Mouse (Mus musculus) hindbrain, embryonic 12.5 days (tissue): ENCODE measurements around the gene Pemt. TPM values are rescaled to one million over a fixed set of nuclear protein-coding genes. Genes with fewer than 3 reads are reported as not detected.
A peak's percentile ranks its signal among the peaks of the same experiment; 100 is the strongest.

Source experiments
- ATAC-seq: fragments of 200-750 bp; cut with Nextera tagmentation; 2 replicates; pipeline ENCODE4 v1.8.0; 2017; ENCODE audit warnings: moderate TSS enrichment; ENCODE audit not compliant: low FRiP score
- H3K27ac ChIP-seq: fragments of 300-500 bp; sonication (generic); 2 replicates; pipeline ENCODE4 v1.5.1; 2016; ENCODE audit warnings: mild to moderate bottlenecking
- H3K27me3 ChIP-seq: fragments of 300-500 bp; sonication (generic); 2 replicates; pipeline ENCODE4 v1.6.1; 2016; ENCODE audit warnings: mild to moderate bottlenecking
- H3K36me3 ChIP-seq: fragments of 300-500 bp; sonication (generic); 2 replicates; pipeline ENCODE4 v1.6.1; 2016; ENCODE audit warnings: mild to moderate bottlenecking
- H3K4me1 ChIP-seq: fragments of 300-500 bp; sonication (generic); 2 replicates; pipeline ENCODE4 v1.6.1; 2016
- H3K4me2 ChIP-seq: fragments of 300-500 bp; sonication (generic); replicated peaks from 2 replicates; pipeline ENCODE4 v1.6.1; 2016; ENCODE audit warnings: mild to moderate bottlenecking
- H3K4me3 ChIP-seq: fragments of 300-500 bp; sonication (generic); 2 replicates; pipeline ENCODE4 v1.5.1; 2016; ENCODE audit warnings: mild to moderate bottlenecking
- H3K9ac ChIP-seq: fragments of 300-500 bp; sonication (generic); 2 replicates; pipeline ENCODE4 v1.6.1; 2016; ENCODE audit warnings: mild to moderate bottlenecking, moderate library complexity
- H3K9me3 ChIP-seq: fragments of 300-500 bp; sonication (generic); replicated peaks from 2 replicates; pipeline ENCODE4 v1.6.1; 2016; ENCODE audit warnings: mild to moderate bottlenecking
- WGBS: fragments of 180-500 bp; shearing (Covaris S2); methylation state at CpG from one replicate; pipeline ENCODE4 v1.1.7; 2016; 5-methylcytosine and 5-hydroxymethylcytosine counted together
- polyA plus RNA-seq: library from polyadenylated mRNA; unstranded; fragments of >200 nt; fragmentation: Nextera tagmentation; extraction: Ambion mirVana; gene quantifications from 2 replicates; pipeline ENCODE4 v1.2.1, GENCODE M21; 2016

The Pemt gene
- polyA plus RNA-seq, 1 experiment from 2014 or later = 5.7 TPM

GRCm38 (mm10) chr11:59975241-59975640 lies 71.0 kb downstream of the Pemt start:
- Histone ChIP-seq H3K36me3 (no peaks in the 10 kb centered on the region), H3K4me3 (no peak overlapping the region), H3K27me3 (peaks cover 49% of the 10 kb centered on the region), H3K4me1 (peaks cover 8% of the 10 kb centered on the region; the same call in 1 of the 2 replicates), H3K9ac (no peak overlapping the region), H3K4me2 (no peak overlapping the region), H3K9me3 (no peaks in the 10 kb centered on the region), H3K27ac (no peak overlapping the region)
- ATAC-seq = no peak
- 16% methylated on average over 10 of the region's 10 CpGs for WGBS

DNA sequence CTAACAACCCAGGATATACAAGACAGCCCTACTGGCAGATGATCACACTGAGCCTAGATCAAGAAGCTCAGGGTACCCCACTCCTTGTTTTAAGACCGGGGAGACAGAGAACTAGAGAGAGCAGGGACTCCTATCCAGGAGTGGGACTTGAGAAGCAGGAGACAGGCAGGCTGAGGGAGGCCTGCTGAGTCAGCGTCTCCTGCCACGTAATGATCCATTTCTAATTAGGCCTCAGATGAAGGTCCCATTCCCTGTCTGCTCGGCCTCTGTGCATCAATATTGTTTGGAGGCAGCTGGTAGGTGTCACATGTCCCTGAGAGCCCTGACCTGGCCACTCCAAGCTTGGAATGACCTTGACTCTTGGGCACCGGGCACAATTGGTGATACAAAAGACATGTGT lies 72.9 kb downstream of the Pemt start:
- H3K4me3 ChIP-seq = no peak overlapping the region
- no peak overlapping the region for H3K9ac ChIP-seq
- no peaks in the 10 kb centered on the region for H3K36me3 ChIP-seq
- no peak overlapping the region for H3K27ac ChIP-seq
- H3K4me2 ChIP-seq = no peak overlapping the region
- WGBS = 71% methylated on average over 5 of the region's 5 CpGs
- no peaks in the 10 kb centered on the region for H3K9me3 ChIP-seq
- ATAC-seq = no peak
- H3K4me1 ChIP-seq = peaks cover 8% of the 10 kb centered on the region; the same call in 1 of the 2 replicates
- peaks cover 44% of the 10 kb centered on the region for H3K27me3 ChIP-seq

- H3K4me2 ChIP-seq = no peak overlapping the region
- ATAC-seq = no peak
- no peaks in the 10 kb centered on the region for H3K9me3 ChIP-seq
- H3K9ac ChIP-seq = no peak overlapping the region
- no peaks in the 10 kb centered on the region for H3K36me3 ChIP-seq
- H3K4me1 ChIP-seq = peaks cover 8% of the 10 kb centered on the region; the same call in 1 of the 2 replicates
- 31% methylated on average over 2 of the region's 2 CpGs for WGBS
- H3K27me3 ChIP-seq = peaks cover 44% of the 10 kb centered on the region
- H3K27ac ChIP-seq = no peak overlapping the region
- no peak overlapping the region for H3K4me3 ChIP-seq
These were observed 74.6 kb downstream of the Pemt start for GRCm38 (mm10) chr11:59971691-59972090.

DNA sequence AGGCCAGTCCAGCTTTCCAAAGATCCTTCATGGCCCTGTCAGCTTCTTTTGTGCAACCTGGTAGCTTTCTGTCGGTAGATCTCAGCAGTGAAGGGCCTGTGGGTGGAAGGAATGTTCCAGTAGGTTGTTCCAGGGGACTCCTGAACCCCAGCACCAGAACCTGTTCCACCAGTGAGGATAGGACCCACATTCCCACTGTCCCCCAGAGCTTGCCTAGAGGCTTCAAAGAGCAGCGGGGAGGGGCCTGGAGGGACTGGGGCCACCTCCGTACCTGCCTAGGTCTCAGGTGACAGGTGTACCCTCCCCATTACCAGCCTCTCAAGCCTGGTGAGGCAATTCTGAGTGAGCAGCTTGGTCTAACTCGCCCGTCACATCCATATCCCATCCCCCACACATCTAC lies 75.5 kb downstream of the Pemt start:
- H3K36me3 ChIP-seq = no peaks in the 10 kb centered on the region
- WGBS = 68% methylated on average over 5 of the region's 5 CpGs
- ATAC-seq = no peak
- H3K27me3 ChIP-seq = peaks cover 47% of the 10 kb centered on the region
- H3K4me2 ChIP-seq = no peak overlapping the region
- H3K9ac ChIP-seq = no peak overlapping the region
- H3K4me1 ChIP-seq = peaks cover 15% of the 10 kb centered on the region
- no peak overlapping the region for H3K27ac ChIP-seq
- no peak overlapping the region for H3K4me3 ChIP-seq
- no peaks in the 10 kb centered on the region for H3K9me3 ChIP-seq

DNA sequence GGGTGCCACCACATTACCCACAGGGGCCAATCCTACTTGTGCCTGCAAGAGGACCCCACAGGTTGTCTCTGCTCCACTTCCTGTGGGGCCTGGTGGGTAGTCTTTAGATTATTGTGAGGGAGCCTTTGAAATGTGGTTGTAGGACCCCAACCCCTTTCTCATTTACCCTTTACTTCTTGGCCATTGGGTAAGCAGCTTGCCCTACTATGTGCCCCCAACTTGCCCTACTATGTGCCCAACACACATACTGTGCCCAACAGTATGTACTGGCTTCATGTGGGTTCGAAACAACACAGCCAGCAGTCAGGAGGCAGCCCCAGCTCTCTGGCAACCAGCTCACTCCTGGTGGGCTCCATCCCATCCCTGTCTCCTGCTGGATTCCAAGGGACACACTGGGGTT lies 78.5 kb downstream of the Pemt start:
- 82% methylated on average over 1 of the region's 1 CpGs for WGBS
- Histone ChIP-seq H3K4me3 (no peak overlapping the region), H3K4me2 (no peak overlapping the region), H3K36me3 (no peaks in the 10 kb centered on the region), H3K9ac (no peak overlapping the region), H3K4me1 (peaks cover 35% of the 10 kb centered on the region), H3K27me3 (peaks cover 59% of the 10 kb centered on the region), H3K9me3 (no peaks in the 10 kb centered on the region), H3K27ac (no peak overlapping the region)
- ATAC-seq = no peak

GRCm38 (mm10) chr11:59966102-59966483 lies 80.2 kb downstream of the Pemt start:
- H3K4me3 ChIP-seq = no peak overlapping the region
- no peak for ATAC-seq
- peaks cover 10% of the 10 kb centered on the region for H3K36me3 ChIP-seq
- H3K9me3 ChIP-seq = no peaks in the 10 kb centered on the region
- H3K4me1 ChIP-seq = peaks cover 32% of the 10 kb centered on the region
- H3K9ac ChIP-seq = no peak overlapping the region
- no peak overlapping the region for H3K27ac ChIP-seq
- H3K4me2 ChIP-seq = no peak overlapping the region
- WGBS = 78% methylated on average over 4 of the region's 4 CpGs
- peaks cover 66% of the 10 kb centered on the region for H3K27me3 ChIP-seq

- no peak overlapping the region for H3K27ac ChIP-seq
- H3K4me3 ChIP-seq = peak overlapping the region; percentile 40
- no peaks in the 10 kb centered on the region for H3K9me3 ChIP-seq
- peak overlapping the region; percentile 46 for H3K9ac ChIP-seq
- 25% methylated on average over 25 of the region's 25 CpGs for WGBS
- peaks cover 64% of the 10 kb centered on the region for H3K27me3 ChIP-seq
- H3K4me2 ChIP-seq = peak overlapping the region; percentile 65
- H3K4me1 ChIP-seq = peaks cover 32% of the 10 kb centered on the region
- peak; percentile 76; the same call in 1 of the 2 replicates for ATAC-seq
- H3K36me3 ChIP-seq = peaks cover 16% of the 10 kb centered on the region
These were observed 80.8 kb downstream of the Pemt start for GRCm38 (mm10) chr11:59965227-59966101.

DNA sequence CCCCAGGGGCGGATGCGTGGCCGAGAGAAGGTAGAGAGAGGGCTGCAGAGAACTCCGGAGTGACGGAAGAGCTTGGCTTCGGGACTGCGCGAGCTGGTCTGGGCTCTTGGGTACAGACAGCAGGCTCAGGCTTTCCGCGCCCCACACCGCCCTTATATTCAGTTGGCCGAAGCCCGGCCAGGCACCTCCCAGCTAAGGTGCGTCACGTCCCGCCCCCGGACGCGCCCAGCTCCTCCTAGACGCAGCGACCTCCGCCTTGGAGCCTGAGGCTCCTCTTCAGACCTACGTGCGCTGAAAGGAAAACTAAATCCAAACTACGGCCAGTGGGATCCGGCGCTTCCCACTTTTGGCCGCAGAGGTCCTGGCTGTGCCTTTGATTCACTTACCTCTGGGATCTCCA lies 81.5 kb downstream of the Pemt start, which contains the start of gene Rasd1:
Gene Rasd1, minus strand, starts transcription at position 127 of the 400 bp plus-strand sequence.
- WGBS = under 1% methylated on average over 28 of the region's 28 CpGs
- Histone ChIP-seq H3K36me3 (peaks cover 18% of the 10 kb centered on the region), H3K4me1 (peaks cover 32% of the 10 kb centered on the region), H3K27ac (no peak within 1 kb of the TSS), H3K4me3 (peak within 1 kb of the TSS; percentile 40), H3K4me2 (peak within 1 kb of the TSS; percentile 65), H3K9ac (peak within 1 kb of the TSS; percentile 46), H3K9me3 (no peaks in the 10 kb centered on the region), H3K27me3 (peaks cover 60% of the 10 kb centered on the region)
- ATAC-seq = peak; percentile 62

DNA sequence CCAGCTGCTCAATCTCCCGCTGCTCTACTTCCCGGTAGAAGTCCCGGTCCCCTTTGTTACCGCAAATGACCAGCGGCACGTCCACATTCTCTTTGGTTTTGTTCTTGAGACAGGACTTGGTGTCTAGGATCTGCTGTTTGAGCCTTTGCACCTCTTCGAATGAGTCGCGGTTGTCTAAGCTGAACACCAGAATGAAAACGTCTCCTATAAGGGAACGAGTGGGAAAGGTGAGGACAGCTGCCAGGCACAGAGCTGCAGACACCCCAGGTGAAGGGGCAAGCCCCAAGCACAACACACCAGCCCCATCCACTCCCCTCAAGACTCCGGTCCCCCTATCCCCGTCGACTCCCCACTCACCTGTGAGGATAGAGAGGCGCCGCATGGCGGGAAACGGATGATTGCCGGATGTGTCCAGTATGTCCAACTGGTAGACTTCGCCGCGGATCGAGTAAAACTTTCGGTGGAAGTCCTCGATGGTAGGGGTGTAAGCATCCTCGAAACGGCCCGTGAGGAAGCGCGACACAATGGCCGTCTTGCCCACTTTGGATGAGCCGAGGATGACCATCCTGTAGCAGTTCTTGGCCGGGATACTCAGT lies 82.0 kb downstream of the Pemt start:
- 4% methylated on average over 33 of the region's 33 CpGs for WGBS
- Histone ChIP-seq H3K9ac (peak overlapping the region; percentile 46), H3K4me1 (peaks cover 32% of the 10 kb centered on the region), H3K36me3 (peaks cover 18% of the 10 kb centered on the region), H3K27ac (no peak overlapping the region), H3K27me3 (peaks cover 60% of the 10 kb centered on the region), H3K4me2 (peak overlapping the region; percentile 65), H3K9me3 (no peaks in the 10 kb centered on the region), H3K4me3 (peak overlapping the region; percentile 40)
- ATAC-seq = no peak

- H3K9ac ChIP-seq = peak overlapping the region; percentile 46; the same call in 1 of the 2 replicates
- peaks cover 54% of the 10 kb centered on the region for H3K27me3 ChIP-seq
- no peaks in the 10 kb centered on the region for H3K9me3 ChIP-seq
- H3K4me2 ChIP-seq = peak overlapping the region; percentile 65
- 7% methylated on average over 34 of the region's 34 CpGs for WGBS
- no peak for ATAC-seq
- H3K36me3 ChIP-seq = peaks cover 18% of the 10 kb centered on the region
- no peak overlapping the region for H3K27ac ChIP-seq
- peak overlapping the region; percentile 40 for H3K4me3 ChIP-seq
- H3K4me1 ChIP-seq = peaks cover 32% of the 10 kb centered on the region
These were observed 82.7 kb downstream of the Pemt start for GRCm38 (mm10) chr11:59963364-59964162.

DNA sequence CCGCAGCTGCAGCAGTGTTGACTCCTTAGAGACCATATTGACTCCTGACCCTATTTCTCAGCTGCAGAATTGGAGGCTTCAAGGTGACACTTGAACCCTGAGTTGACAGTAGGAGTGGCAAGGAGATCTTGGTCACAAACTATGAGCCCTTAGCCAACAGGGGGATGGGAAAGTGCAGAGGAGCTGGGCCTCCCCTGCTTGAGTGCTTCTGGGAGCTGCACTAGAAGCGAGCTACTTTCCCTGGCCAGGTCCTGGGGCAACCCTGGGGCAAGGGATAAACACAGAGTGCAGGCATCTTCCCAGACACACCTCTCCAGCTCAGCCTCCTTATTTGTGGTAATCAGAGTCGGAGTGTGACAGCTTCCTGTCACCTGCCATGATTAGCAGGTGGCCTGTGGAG lies 83.7 kb downstream of the Pemt start:
- H3K4me1 ChIP-seq = peaks cover 32% of the 10 kb centered on the region
- H3K9me3 ChIP-seq = no peaks in the 10 kb centered on the region
- H3K27me3 ChIP-seq = peaks cover 45% of the 10 kb centered on the region
- ATAC-seq = no peak
- H3K4me3 ChIP-seq = no peak overlapping the region
- H3K4me2 ChIP-seq = no peak overlapping the region
- peaks cover 18% of the 10 kb centered on the region for H3K36me3 ChIP-seq
- 68% methylated on average over 3 of the region's 3 CpGs for WGBS
- no peak overlapping the region for H3K27ac ChIP-seq
- H3K9ac ChIP-seq = no peak overlapping the region

DNA sequence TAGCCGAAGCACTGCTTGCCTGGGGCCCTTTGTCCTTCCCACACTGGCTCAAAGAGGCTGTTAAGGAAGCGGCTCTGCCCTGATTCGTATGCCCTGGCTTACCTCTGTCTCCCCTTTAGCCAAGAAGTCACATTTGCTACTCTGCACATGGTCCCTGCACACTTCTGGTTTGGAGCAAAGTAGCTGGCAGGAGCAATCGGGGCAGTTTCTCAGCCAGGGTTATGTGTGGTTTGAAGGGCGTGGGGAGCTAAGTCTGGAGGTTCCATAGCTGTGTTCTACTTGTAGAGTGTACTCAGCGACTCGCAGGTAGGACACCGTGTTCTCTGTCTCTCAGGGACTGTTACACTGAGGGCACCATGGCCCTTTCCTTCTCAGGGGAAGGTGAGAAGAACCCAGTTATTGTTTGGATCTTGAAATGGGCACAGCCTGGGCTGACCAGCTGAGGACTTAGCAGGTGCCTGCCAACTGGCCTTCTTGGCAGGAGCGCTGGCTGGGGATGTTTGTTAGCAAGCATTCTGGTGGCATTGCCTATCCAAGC lies 84.9 kb downstream of the Pemt start:
- Histone ChIP-seq H3K36me3 (peaks cover 18% of the 10 kb centered on the region), H3K4me1 (peaks cover 29% of the 10 kb centered on the region), H3K9ac (no peak overlapping the region), H3K4me2 (no peak overlapping the region), H3K27ac (no peak overlapping the region), H3K9me3 (no peaks in the 10 kb centered on the region), H3K4me3 (no peak overlapping the region), H3K27me3 (peaks cover 40% of the 10 kb centered on the region)
- 89% methylated on average over 9 of the region's 9 CpGs for WGBS
- ATAC-seq = no peak
